Mouse (Mus musculus): ENCODE measurements around the gene Pld3.
"Not testable (repeated sequence)": the region's sequence is repeated elsewhere in the genome, so short reads cannot be mapped to it uniquely, and the experiment has no call there.

Pld3 gene

DNA sequence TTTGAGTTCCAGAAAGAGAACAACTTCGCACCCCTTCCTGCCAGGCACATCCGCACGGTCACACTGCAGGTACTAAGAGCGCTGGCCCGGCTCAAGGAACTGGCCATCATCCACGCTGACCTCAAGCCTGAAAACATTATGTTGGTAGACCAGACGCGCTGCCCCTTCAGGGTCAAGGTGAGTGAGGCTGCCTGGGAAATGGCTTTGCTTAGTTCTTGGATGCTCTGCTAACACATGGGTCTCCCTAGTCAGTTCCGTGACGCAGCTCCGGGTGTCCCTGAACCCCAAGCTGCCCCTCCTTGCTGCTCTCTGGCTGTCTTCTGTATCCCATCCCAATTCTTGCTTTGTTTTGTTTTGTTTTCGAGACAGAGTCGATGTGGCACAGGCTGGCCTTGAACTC, 29.2 kb downstream of the Pld3 start:
- no peak for DNase-seq (ENCODE audit: low read depth, low spot score)

DNA sequence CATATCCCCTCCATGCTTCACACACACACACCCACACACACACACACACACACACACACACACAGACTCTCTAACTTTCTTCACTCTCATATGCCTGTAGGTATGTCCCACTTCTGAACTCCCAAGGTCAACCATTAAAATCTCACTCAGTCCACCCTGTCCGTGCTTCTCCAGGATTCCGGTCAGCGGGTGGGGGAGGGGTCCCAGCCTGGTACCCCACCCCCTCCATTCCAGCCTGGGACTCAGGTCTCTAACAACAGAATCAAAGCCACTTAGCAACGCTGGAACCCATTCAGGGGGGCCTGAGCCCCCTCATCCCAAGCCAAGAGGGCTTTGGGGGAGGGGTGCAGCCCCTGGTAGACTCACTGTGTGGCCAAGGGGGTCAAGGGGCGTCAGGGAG, 30.1 kb downstream of the Pld3 start, which contains the start of gene Hipk4:
Gene Hipk4, plus strand, starts transcription at position 301 of the 400 bp plus-strand sequence.
- no peak for DNase-seq (ENCODE audit: low read depth, low spot score)

DNA sequence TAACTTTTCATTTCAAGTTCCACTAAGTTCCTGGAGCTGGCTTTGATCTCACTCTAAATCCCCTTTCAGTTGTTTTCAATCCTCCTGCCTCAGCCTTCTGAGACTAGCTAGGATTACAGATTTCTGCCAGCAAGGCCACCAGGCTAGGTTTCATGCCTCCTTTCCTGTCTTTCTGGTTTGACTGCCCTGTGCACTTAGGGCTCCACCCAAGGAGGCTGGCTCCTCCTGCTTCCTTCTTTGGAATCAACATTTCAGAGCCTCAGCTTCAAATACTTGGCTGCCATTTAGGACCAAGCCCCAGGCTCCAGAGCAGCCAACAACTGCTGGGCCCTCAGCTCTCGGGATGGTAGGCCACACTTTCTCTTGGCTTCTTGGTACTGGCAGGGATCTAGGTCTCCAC, 32.4 kb downstream of the Pld3 start:
- no peak for DNase-seq (ENCODE audit: low read depth, low spot score)

DNA sequence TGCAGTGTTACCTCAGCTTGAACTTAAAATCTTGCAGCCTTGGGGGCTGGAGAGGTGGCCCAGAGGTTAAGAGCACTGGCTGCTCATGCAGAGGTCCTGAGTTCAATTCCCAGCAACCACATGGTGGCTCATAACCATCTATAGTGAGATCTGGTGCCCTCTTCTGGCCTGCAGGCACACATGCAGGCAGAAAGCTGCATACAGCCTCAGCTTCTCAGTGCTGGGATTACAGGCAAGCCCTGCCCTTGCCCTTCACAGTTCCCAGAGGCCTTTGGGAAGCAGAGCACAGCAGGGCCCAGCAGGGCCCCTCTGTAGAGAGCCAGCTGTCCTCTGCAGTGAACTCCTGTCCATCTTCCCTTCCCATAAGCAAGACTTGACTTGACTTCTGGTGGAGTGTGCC, 32.9 kb downstream of the Pld3 start:
- DNase-seq (ENCODE audit: low read depth, low spot score) = no peak

DNA sequence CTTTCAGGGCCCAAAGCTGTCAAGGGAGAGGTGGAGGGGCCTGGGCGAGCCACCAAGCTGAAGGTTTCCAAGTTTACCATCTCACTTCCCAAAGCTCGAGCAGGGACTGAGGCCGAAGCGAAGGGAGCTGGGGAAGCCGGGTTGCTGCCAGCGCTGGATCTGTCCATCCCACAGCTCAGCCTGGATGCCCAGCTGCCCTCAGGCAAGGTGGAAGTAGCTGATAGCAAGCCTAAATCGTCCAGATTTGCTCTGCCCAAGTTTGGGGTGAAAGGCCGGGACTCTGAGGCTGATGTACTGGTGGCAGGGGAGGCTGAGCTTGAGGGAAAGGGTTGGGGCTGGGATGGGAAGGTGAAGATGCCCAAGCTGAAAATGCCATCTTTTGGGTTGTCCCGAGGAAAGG, 34.7 kb downstream of the Pld3 start:
- DNase-seq (ENCODE audit: low read depth, low spot score) = no peak

DNA sequence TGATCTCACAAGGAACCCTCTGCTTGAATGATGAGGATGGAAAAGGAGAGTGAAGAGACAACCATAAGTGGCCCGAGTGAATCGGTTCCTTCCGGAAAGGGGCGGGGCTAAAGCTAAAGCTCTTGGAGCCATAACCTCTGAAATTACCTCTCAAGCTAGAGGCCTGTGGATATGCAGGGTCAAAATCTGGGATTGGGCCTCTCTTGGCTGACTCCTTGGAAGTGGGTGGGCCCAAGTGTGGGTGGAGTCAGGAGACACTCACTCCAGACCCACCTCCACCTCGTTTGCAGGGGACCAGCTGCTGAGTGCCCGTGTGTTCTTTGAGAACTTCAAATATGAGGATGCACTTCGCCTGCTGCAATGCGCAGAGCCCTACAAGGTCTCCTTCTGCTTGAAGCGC, 38.1 kb downstream of the Pld3 start:
- no peak for DNase-seq (ENCODE audit: low read depth, low spot score)

DNA sequence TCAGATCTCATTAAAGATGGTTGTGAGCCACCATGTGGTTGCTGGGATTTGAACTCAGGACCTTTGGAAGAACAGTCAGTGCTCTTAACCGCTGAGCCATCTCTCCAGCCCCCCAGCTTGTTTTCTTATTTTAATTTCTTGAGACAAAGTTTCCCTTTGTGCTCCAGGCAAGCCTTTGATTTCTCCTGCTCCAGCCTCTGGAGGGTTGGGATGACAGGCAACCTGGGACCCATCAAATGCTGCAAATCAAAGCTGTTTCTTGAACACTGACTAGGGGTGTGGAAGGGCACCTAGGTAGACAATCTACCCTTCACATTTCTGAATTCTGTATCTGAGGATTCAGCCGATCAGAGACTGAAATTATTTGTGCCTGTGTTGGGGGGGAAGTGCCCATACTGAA, 42.2 kb downstream of the Pld3 start:
- no peak for DNase-seq (ENCODE audit: low read depth, low spot score)

DNA sequence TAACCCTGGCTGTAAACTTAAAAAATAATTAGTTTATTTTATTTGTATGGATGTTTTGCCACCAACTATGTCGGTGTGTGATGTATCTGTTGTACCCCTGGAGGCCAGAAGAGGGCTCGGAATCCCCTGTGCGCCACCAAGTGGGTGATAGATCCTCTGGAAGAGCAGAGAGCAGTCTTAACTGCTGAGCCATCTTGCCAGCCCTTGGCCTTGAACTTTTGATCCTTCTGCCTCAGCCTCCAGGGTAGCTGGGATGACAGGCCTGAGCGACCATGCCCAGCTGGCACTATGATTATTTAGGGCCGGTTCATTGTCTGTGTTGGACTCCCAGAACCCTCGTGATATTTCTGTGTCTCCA, 44.4 kb downstream of the Pld3 start:
- no peak for DNase-seq (ENCODE audit: low read depth, low spot score)

DNA sequence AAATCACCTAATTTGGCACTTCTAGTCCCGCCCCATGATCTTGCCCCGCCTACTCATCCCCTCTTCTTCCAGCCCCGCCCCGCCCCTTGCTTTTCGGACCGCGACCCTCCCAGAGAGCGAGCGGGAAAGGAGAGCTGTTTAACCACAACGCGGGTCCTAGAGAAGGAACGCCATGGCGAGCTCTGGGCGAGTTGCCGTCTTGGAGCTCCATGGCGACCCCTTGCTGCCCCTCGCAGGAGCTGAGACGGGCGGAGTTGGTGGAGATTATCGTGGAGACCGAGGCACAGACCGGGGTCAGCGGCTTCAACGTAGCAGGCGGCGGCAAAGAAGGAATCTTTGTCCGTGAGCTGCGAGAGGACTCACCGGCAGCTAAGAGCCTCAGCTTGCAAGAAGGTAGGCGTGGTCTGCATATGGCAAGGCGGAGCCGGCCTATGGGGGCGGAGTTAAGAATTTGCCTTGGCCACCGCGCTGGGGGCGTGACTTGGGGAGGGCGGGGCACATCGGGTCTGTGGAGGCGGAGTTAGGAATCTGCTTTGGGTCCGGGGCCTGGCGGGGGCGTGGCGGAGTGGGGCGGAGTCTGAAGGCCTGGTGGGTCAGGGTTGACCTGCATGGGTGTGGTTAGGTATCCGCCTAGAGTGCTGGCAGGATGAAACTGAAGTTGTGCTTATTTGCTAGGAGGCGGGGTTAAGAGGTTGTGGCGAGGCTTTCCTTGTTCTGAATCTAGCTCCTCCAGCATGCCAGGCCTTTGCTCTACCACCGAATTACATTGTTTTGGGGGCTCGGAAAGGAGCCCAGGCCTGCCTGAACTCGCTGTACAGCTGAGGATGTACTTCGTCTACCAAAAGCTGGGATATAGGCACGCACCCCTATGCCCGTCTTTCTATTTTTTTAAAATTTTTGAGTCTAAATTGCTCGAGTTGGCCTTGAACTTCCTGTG, 45.0 kb downstream of the Pld3 start:
- peak; percentile 82 for DNase-seq (ENCODE audit: low read depth, low spot score)

DNA sequence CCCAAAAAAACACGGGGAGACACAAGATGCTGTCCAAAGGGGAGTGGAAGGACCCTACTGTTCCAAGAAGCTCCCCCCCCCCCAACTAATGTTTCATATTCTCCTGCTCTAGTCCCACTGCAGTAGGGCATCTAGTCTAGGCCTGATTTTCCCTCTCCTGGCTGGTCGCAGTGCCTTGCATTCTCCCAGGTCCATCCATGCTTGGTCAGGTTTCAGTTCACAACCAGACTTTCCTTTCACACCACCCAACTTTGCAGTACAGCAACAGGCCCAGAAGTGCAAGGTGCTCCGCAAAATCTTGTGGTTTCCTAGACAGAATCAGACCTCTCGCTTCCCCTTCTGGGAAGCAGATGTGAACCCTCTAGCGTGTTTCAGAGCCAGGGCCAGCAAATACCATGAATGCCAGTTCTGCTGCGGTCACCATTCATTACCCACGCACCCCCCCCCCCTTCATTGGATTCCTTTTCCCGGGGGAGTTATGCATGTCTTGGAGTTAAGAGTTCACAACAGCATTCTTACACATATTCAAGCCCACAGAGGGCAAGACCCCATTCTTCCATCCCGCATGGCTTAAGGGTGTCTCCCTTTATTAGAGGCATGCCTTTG, 46.1 kb downstream of the Pld3 start:
- DNase-seq (ENCODE audit: low read depth, low spot score) = no peak

DNA sequence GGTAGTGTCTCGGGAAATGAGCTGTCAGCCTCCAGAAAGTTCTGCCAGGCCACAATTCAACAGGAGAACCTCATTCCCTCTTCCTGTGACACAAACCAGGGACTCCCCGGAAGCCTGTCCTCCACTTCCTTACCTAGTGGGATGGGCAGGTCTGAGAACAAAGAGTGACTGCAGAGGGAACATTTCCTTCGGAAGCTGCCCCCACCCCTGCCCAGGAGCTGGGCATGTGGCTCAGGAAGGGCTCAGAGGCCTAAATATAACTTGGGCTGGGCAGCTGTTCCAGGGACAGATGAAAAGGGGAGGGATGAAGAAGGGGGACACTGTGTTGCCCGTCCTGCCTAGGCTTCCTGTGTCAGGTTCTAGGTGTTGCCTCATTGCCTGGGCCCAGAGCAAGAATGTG, 51.4 kb downstream of the Pld3 start:
- no peak for DNase-seq (ENCODE audit: low read depth, low spot score)

DNA sequence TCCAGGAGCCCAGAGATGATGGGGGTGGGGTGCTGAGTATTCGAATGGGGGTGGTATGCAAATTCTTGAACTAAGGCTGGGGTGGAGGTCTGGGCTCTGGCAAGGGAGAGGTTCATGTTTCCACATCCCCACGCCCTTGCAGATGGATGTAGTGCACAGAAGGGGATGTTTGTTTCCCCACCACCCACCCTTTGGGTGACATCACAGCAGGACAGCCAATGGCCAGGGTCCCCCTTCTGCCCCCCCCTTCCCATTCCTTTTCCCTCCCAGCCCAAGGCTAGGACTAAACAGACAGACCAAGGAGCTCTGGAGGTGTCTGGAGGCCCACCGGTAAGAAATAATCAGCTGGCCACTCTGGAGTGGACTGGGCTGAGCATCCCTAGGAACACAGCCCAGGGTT, 54.0 kb downstream of the Pld3 start, which contains the start of gene Prx:
Gene Prx, plus strand, starts transcription at position 289 of the 400 bp plus-strand sequence.
- no peak for DNase-seq (ENCODE audit: low read depth, low spot score)

DNA sequence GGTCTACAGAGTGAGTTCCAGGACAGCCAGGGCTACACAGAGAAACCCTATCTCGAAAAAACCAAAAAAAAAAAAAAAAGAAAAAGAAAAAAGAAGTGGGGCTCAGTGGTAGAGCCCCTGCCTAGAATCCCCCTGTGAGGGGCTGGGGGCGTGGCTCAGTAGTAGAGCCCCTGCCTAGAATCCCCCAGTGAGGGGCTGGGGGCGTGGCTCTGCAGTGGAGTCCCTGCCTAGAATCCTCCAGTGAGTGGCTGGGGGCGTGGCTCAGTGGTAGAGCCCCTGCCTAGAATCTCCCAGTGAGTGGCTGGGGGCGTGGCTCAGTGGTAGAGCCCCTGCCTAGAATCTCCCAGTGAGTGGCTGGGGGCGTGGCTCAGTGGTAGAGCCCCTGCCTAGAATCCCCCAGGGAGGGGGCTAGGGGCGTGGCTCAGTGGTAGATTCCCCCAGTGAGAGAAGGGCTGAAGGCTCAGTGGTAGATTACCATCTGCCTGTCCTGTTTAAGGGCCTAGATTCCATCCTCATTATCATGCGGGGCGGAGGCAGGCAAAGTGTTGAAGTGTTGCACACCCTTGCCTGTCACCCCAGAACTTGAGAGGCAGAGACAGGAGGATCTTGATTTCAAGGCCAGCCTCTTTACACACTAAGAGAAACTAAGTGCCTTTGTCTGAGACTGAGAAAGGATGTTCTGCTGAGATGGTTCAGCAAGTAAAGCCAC, 58.2 kb downstream of the Pld3 start:
- DNase-seq (ENCODE audit: low read depth, low spot score) = not testable (repeated sequence)

DNA sequence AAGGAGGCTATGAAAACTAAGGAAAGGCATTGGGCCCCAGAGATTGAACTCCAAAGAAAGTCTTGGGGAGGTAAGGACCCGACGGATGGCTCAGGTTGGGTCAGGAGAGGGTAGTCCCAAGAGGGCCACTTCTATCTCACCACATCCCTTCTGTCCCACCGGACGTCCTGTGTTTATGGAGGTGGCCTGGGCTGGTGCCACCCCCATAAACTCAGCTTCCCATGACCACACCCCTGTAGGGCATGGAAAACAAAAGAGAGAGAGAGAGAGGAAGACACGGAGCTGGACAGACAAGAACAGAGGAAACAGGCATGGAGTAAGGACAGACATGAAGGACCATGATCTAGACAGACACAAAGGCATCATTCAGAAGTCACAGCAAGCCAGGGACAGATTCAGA, 59.6 kb downstream of the Pld3 start:
- DNase-seq (ENCODE audit: low read depth, low spot score) = no peak

DNA sequence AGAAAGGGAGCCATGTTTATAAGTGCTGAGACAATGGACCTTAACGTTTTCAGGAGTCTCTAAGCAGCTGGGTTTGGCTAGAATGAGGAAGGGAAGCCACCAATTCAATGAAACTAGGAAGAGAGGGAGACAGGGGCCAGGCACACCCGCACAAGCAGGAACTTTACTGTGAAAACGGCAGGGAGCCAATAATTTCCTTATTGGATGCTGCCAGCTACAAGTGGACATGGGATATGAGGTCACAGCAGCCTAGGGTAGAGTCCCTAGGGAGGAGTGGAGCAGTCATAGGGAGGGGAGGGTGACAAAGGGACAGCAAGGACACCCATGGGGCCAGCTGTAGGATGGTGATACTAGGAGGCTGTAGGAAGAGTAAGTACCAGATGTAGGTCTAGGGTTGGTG, 60.0 kb downstream of the Pld3 start:
- DNase-seq (ENCODE audit: low read depth, low spot score) = no peak

DNA sequence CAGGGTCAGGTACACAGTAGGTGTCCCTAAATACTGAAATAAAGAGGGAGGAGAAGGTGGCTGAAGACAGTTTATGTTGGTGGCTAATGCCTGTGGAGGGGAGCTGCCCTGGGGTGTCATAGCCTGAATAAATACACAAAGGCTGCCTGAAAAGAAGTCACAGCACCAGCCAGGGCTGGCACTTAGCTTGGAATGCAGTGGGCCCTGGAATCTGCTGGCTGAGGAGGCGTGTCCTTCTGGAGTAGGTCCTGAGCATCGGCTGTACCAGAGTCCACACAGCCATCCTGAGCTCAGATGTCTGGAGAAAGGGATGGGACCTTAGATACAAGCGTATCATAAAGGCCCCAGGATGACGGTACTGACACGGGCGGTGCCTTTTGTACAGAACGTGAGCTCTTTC, 61.2 kb downstream of the Pld3 start:
- DNase-seq (ENCODE audit: low read depth, low spot score) = no peak

DNA sequence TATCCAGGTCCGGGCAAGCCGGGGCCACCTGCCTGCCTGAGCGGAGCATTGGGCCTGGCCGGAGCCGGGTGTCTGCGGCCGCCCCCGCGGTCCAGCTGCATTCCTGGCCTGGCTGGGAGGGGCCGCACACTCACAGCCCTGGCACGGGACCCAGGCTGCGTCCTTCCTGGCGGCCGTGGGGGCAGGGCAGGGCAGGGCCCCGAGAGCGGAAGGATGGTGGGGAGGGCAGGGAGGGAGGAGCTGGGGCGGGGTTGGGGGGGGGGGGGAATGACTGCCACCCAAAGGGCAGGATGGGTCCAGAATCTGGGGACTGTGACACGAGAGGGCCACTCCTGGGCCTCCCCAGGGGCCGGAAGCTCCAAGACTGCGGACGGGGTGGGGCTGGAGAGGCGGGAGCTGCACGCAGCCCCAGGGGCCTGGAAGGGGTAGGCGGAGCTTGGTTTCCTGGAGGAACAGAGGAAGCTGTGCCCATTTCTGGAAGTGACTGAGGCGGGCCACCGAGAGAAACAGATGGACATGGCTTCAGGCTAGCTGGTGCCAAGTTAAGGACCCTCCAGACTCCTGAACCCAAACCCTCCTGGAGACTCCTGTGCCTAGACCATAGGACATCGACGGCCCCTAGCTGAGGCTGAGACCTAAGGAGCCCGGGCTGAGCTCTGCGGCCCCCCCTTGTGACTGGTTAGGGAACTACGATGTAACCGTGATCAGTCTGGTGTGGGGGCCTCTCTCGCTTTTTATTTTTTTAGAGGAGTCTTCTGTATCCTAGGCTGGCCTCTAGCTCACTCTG, 62.3 kb downstream of the Pld3 start:
- DNase-seq (ENCODE audit: low read depth, low spot score) = no peak

DNA sequence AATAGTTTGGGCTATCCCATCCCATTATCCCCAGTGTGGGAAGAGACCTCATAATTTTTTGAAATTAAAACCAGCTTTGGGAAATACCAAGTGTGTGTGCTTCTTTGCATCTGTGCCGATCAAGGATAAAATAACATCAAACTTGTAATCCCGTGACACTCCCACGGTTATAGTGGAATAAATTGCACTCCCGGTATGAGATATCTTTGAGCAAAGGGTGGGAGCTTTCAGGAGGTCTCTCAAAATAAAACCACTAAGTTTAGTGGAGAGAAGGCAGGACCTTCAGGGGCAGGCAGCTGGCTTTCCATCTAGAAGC, 62.8 kb downstream of the Pld3 start:
- no peak for DNase-seq (ENCODE audit: low read depth, low spot score)

DNA sequence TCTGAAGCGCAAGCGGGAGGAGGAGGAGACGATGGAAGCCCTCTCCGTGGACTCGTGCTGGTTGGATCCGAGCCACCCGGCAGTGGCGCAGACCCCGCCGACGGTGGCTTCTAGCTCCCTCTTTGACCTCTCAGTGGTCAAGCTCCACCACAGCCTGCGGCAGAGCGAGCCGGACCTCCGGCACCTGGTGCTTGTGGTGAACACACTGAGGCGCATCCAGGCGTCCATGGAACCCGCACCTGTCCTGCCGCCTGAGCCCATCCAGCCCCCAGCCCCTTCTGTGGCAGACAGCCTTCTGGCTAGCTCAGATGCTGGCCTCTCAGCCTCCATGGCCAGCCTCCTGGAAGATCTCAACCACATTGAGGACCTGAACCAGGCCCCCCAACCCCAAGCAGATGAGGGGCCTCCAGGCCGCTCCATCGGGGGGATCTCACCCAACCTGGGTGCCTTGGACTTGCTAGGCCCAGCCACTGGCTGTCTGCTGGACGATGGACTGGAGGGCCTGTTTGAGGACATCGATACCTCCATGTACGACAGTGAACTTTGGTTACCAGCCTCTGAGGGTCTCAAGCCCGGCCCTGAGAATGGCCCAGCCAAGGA, 63.6 kb downstream of the Pld3 start:
- DNase-seq (ENCODE audit: low read depth, low spot score) = no peak

DNA sequence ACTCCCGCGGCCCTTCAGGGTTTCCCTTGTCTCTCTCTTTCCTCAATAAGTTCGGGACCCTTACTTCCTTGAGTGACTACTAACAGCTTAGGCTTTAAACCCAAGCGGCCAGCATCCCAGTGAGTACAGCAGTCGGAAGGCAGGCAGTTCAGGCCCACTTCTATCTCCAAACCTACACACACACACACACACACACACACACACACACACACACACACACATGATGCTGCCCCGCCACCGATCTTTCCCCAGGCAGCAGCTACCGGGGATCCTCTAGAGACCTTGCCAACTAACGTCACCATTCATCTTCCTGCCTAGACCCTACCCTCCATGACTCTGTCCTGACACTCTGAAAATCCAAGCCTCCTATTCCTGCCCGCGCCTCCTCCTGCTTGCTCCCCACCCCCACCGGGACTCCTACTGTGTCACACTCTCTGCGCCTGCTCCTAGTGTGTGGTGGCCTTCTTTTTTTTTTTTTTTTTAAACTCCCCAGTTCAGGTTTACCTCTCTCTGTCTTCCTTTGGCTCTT, 65.2 kb downstream of the Pld3 start:
- DNase-seq (ENCODE audit: low read depth, low spot score) = no peak
